Mouse (Mus musculus) liver, adult 2 months (tissue): ENCODE results near the gene Cox8b. TPM values are rescaled to one million over a fixed set of nuclear protein-coding genes. Genes with fewer than 3 reads are reported as not detected.

ENCODE experiments used
- DNase-seq: peaks from one replicate; pipeline ENCODE4 v3.0.0-alpha.2; 2011; ENCODE audit warnings: low read depth, low spot score; ENCODE audit errors: extremely low read depth
- H3K27ac ChIP-seq: fragments of 200-500 bp; replicated peaks from 2 replicates; pipeline ENCODE4 v1.5.1; 2012; ENCODE audit warnings: low read depth, mild to moderate bottlenecking, control low read depth, inconsistent platforms, low read length; ENCODE audit not compliant: insufficient read depth
- H3K27me3 ChIP-seq: fragments of 200-500 bp; 2 replicates; pipeline ENCODE4 v1.6.1; 2012; ENCODE audit warnings: mild to moderate bottlenecking, moderate library complexity, low read length, inconsistent platforms; ENCODE audit not compliant: control insufficient read depth, insufficient read depth
- H3K36me3 ChIP-seq: fragments of 200-500 bp; 2 replicates; pipeline ENCODE4 v1.6.1; 2012; ENCODE audit warnings: low read length, inconsistent platforms; ENCODE audit not compliant: control insufficient read depth, insufficient read depth
- H3K4me1 ChIP-seq: fragments of 200-500 bp; 2 replicates; pipeline ENCODE4 v1.6.1; 2011; ENCODE audit warnings: low read length; ENCODE audit not compliant: control insufficient read depth, insufficient read depth
- H3K4me3 ChIP-seq: fragments of 200-500 bp; 2 replicates; pipeline ENCODE4 v1.5.1; 2011; ENCODE audit warnings: low read depth, mild to moderate bottlenecking, control low read depth, low read length, moderate library complexity; ENCODE audit not compliant: insufficient read depth
- H3K79me2 ChIP-seq: fragments of 200-500 bp; 2 replicates; pipeline ENCODE4 v1.6.1; 2012; ENCODE audit warnings: inconsistent platforms, mild to moderate bottlenecking, low read length, moderate library complexity; ENCODE audit not compliant: control insufficient read depth, insufficient read depth
- H3K9ac ChIP-seq: fragments of 200-500 bp; 2 replicates; pipeline ENCODE4 v1.6.1; 2012; ENCODE audit warnings: low read depth, mild to moderate bottlenecking, control low read depth, inconsistent platforms, low read length
- CTCF ChIP-seq: fragments of 200-500 bp; IDR thresholded peaks from 2 replicates; pipeline ENCODE4 v1.5.1; 2011; ENCODE audit warnings: low read depth, low read length, control low read depth
- POLR2A ChIP-seq: fragments of 200-500 bp; IDR thresholded peaks from 2 replicates; pipeline ENCODE4 v1.6.1; 2011; ENCODE audit warnings: low read length, control low read depth; ENCODE audit not compliant: insufficient read depth; ENCODE audit errors: extremely low read depth
- WGBS: fragments of 180-500 bp; shearing (Covaris S2); methylation state at CpG from one replicate; pipeline ENCODE4 v1.1.7; 2018; 5-methylcytosine and 5-hydroxymethylcytosine counted together
- polyA plus RNA-seq: library from polyadenylated mRNA; depleted of rRNA; stranded (reverse); fragments of >200 nt; gene quantifications from 2 replicates; pipeline ENCODE4 v1.2.3, GENCODE M21; 2012
- total RNA-seq: library from RNA; depleted of rRNA; stranded (reverse); fragments of >200 nt; gene quantifications from 2 replicates; pipeline ENCODE4 v1.2.3, GENCODE M21; 2014

Gene Cox8b
- total and polyA plus RNA-seq, 2 experiments, result 0.55 TPM; not detected in 1

- Histone ChIP-seq H3K79me2 (peaks cover 5% of the 10 kb centered on the region; the same call in 1 of the 2 replicates), H3K4me3 (peak overlapping the region; percentile 91), H3K9ac (peak overlapping the region; percentile 98), H3K27ac (peak overlapping the region; percentile 95), H3K36me3 (peaks cover 4% of the 10 kb centered on the region; the same call in 1 of the 2 replicates), H3K4me1 (peaks cover 26% of the 10 kb centered on the region), H3K27me3 (no peaks in the 10 kb centered on the region)
- 17% methylated on average over 13 of the region's 13 CpGs for WGBS
- DNase-seq, result peak; percentile 73
- TF ChIP-seq CTCF, result 0 out of 2 replicates have a peak, but pooled peaks have one; percentile 12
- 0 out of 2 replicates have a peak, but pooled peaks have one; percentile 38 for TF ChIP-seq POLR2A
These were observed 6.9 kb upstream of the Cox8b start for GRCm38 (mm10) chr7:140907131-140907530.

GRCm38 (mm10) chr7:140905642-140906081, 5.4 kb upstream of the Cox8b start:
- H3K4me3 ChIP-seq, result peak overlapping the region; percentile 91
- 26% methylated on average over 2 of the region's 2 CpGs for WGBS
- H3K27ac ChIP-seq, result peak overlapping the region; percentile 95
- peak overlapping the region; percentile 98 for H3K9ac ChIP-seq
- peak; percentile 95 for DNase-seq
- H3K79me2 ChIP-seq, result peaks cover 5% of the 10 kb centered on the region; the same call in 1 of the 2 replicates
- peaks cover 19% of the 10 kb centered on the region for H3K4me1 ChIP-seq
- peaks cover 4% of the 10 kb centered on the region; the same call in 1 of the 2 replicates for H3K36me3 ChIP-seq
- TF ChIP-seq POLR2A (no peak), CTCF (no peak)
- H3K27me3 ChIP-seq, result no peaks in the 10 kb centered on the region

- Histone ChIP-seq H3K4me3 (no peak overlapping the region), H3K27me3 (no peaks in the 10 kb centered on the region), H3K9ac (no peak overlapping the region), H3K27ac (peak overlapping the region; percentile 57; the same call in 1 of the 2 replicates), H3K79me2 (peaks cover 5% of the 10 kb centered on the region; the same call in 1 of the 2 replicates), H3K4me1 (peaks cover 10% of the 10 kb centered on the region), H3K36me3 (peaks cover 2% of the 10 kb centered on the region; the same call in 1 of the 2 replicates)
- TF ChIP-seq POLR2A, result no peak
- peak; percentile 81 for TF ChIP-seq CTCF
- peak; percentile 88 for DNase-seq
- 21% methylated on average over 13 of the region's 13 CpGs for WGBS
These were observed 3.0 kb upstream of the Cox8b start for GRCm38 (mm10) chr7:140903212-140903611.

- WGBS, result 41% methylated on average over 15 of the region's 15 CpGs
- Histone ChIP-seq H3K4me3 (no peak overlapping the region), H3K4me1 (peaks cover 10% of the 10 kb centered on the region), H3K27ac (peak overlapping the region; percentile 57), H3K79me2 (peaks cover 5% of the 10 kb centered on the region; the same call in 1 of the 2 replicates), H3K9ac (peak overlapping the region; percentile 20; the same call in 1 of the 2 replicates), H3K36me3 (peaks cover 3% of the 10 kb centered on the region; the same call in 1 of the 2 replicates), H3K27me3 (no peaks in the 10 kb centered on the region)
- TF ChIP-seq POLR2A, result no peak
- TF ChIP-seq CTCF, result no peak
- DNase-seq, result peak; percentile 77
These were observed 2.0 kb upstream of the Cox8b start for GRCm38 (mm10) chr7:140902036-140902875.

GRCm38 (mm10) chr7:140899121-140899520, 1.1 kb downstream of the Cox8b start:
- Histone ChIP-seq H3K27ac (no peak overlapping the region), H3K9ac (no peak overlapping the region), H3K36me3 (peaks cover 13% of the 10 kb centered on the region), H3K4me1 (peaks cover 10% of the 10 kb centered on the region), H3K27me3 (no peaks in the 10 kb centered on the region), H3K4me3 (no peak overlapping the region), H3K79me2 (no peaks in the 10 kb centered on the region)
- 53% methylated on average over 3 of the region's 3 CpGs for WGBS
- DNase-seq, result no peak
- TF ChIP-seq CTCF (no peak), POLR2A (no peak)
